ENCODE assay signal across 18 mouse cellular contexts in the genomic region with DNA sequence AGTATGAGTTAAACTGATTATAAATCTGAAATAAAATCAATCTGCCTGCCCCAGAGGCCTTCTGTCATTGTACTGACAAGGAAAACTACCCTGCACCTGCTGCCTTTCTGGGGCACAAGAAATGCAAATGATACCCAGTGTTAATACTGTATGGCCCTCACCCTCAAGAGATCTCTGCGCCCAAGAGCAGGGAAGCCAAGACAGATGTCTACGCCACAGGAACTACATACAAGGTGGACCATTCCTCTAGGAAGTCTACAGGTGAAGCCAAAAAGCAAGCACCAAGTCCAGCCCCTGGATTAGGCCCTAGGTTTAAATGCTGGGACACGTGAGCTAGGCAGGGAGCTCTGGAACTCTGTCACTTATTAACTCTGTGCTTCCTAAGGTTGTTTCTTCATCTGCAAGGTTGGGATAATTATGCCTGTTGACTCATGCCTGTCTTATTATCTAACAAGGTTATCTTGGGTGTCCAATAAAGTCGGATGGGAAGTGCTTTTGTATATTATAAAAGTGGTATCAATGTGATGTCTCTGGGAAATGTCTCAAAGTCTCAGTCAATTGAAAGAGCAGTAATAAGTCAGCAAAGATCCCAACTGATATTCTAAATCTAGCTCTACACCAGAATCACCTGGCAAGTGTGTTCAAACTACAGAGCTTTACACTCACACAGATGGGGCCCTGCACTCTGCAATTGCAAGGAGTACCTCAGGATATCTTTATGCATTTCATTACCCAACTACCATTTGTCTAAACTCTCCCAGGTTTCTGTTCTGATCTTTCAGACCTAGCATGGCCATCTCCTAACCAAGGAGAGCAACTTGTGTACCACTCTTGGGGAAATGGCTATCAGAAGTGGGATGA. TPM values are rescaled to one million over a fixed set of nuclear protein-coding genes. Genes with fewer than 3 reads are reported as not detected.
DNase-seq lines count a peak whose midpoint lies in the region; ATAC-seq and TF ChIP-seq lines count a peak whose summit lies in the region.
"Had no signal": no experiment of that assay in that cellular context is flagged by ENCODE, and none has a peak within 500 bp of the region (broad histone marks: within the 10 kb centered on the region; RNA-seq: fewer than 3 reads in every experiment).

No protein-coding gene starts in this region.

- no peak overlapping the region for H3K4me2 ChIP-seq in intestine, embryonic 14.5 days (ENCODE audit: low read length)
- no peak overlapping the region for H3K4me2 ChIP-seq in intestine, postnatal 0 days (replicated peaks; ENCODE audit: low read depth)
- no peak overlapping the region for H3K4me2 ChIP-seq in kidney, postnatal 0 days (ENCODE audit: low read length)
- peak overlapping the region; percentile 46 for H3K4me2 ChIP-seq in myocyte (ENCODE audit: low read depth)
- H3K4me2 ChIP-seq in forebrain, embryonic 12.5 days = no peak overlapping the region
- H3K4me2 ChIP-seq: midbrain, embryonic 12.5 days had no signal

- H3K4me3 ChIP-seq in intestine, embryonic 14.5 days (ENCODE audit: low read depth, low read length) = no peak overlapping the region
- H3K4me3 ChIP-seq in intestine, postnatal 0 days (ENCODE audit: low read depth, low read length) = no peak overlapping the region
- H3K4me3 ChIP-seq in kidney, postnatal 0 days (replicated peaks; ENCODE audit: low read depth, low read length) = no peak overlapping the region
- H3K4me3 ChIP-seq in myocyte = no peak overlapping the region
- H3K4me3 ChIP-seq in forebrain, embryonic 12.5 days (replicated peaks) = no peak overlapping the region
- H3K4me3 ChIP-seq: heart, adult 2 months; limb, embryonic 10.5 days; midbrain, embryonic 12.5 days had no signal

- H3K36me3 ChIP-seq in intestine, embryonic 14.5 days (ENCODE audit: control insufficient read depth, insufficient read depth, low read length) = peaks cover 19% of the 10 kb centered on the region
- peaks cover 29% of the 10 kb centered on the region for H3K36me3 ChIP-seq in intestine, postnatal 0 days (ENCODE audit: control insufficient read depth, insufficient read depth)
- 0 out of 2 replicates have a peak, but pooled peaks cover 4% of the 10 kb centered on the region for H3K36me3 ChIP-seq in kidney, postnatal 0 days (ENCODE audit: insufficient read depth, low read length)
- no peaks in the 10 kb centered on the region for H3K36me3 ChIP-seq in myocyte (ENCODE audit: control insufficient read depth, insufficient read depth)
- H3K36me3 ChIP-seq in forebrain, embryonic 12.5 days (replicated peaks) = peaks cover 4% of the 10 kb centered on the region; the same call in 1 of the 2 replicates
- H3K36me3 ChIP-seq: limb, embryonic 10.5 days had no signal

- no peaks in the 10 kb centered on the region for H3K9me3 ChIP-seq in intestine, embryonic 14.5 days (ENCODE audit: control insufficient read depth, low read length)
- no peaks in the 10 kb centered on the region for H3K9me3 ChIP-seq in intestine, postnatal 0 days (ENCODE audit: control insufficient read depth)
- no peaks in the 10 kb centered on the region for H3K9me3 ChIP-seq in kidney, postnatal 0 days (replicated peaks; ENCODE audit: low read length)
- no peaks in the 10 kb centered on the region for H3K9me3 ChIP-seq in forebrain, embryonic 12.5 days
- H3K9me3 ChIP-seq: limb, embryonic 10.5 days; midbrain, embryonic 12.5 days had no signal

- H3ac ChIP-seq in myocyte (ENCODE audit: control insufficient read depth, insufficient read length) = no peak overlapping the region

- no peak for TF ChIP-seq POLR2A in myocyte (IDR thresholded peaks at IDR 0.05; ENCODE audit: insufficient read length, low read depth)

- H3K79me2 ChIP-seq in myocyte (ENCODE audit: control insufficient read depth, insufficient read depth) = no peaks in the 10 kb centered on the region

- ATAC-seq in intestine, embryonic 14.5 days (replicated peaks; ENCODE audit: low FRiP score, low TSS enrichment, low read depth) = 0 out of 2 replicates have a peak, but pooled peaks have one; percentile 48
- peak; percentile 72 for ATAC-seq in intestine, postnatal 0 days
- peak; percentile 56 for ATAC-seq in kidney, postnatal 0 days (replicated peaks; ENCODE audit: low FRiP score, low read depth)
- ATAC-seq in forebrain, embryonic 12.5 days (ENCODE audit: low FRiP score) = no peak
- ATAC-seq: CD4-positive, CD25-positive, alpha-beta regulatory T cell, adult 4 months; forebrain, embryonic 14.5 days; hindbrain, postnatal 0 days had no signal

- peaks cover 10% of the 10 kb centered on the region for H3K4me1 ChIP-seq in intestine, embryonic 14.5 days (replicated peaks; ENCODE audit: control insufficient read depth, insufficient read depth, low read length)
- H3K4me1 ChIP-seq in intestine, postnatal 0 days (replicated peaks; ENCODE audit: control insufficient read depth, insufficient read depth, low read length) = peaks cover 24% of the 10 kb centered on the region
- peaks cover 8% of the 10 kb centered on the region; the same call in 1 of the 2 replicates for H3K4me1 ChIP-seq in kidney, postnatal 0 days (replicated peaks; ENCODE audit: insufficient read depth, low read length)
- no peaks in the 10 kb centered on the region for H3K4me1 ChIP-seq in forebrain, embryonic 12.5 days
- H3K4me1 ChIP-seq: limb, embryonic 10.5 days; midbrain, embryonic 12.5 days had no signal

- 79% methylated on average over 4 of the region's 4 CpGs for WGBS in intestine, embryonic 14.5 days
- 41% methylated on average over 4 of the region's 4 CpGs for WGBS in intestine, postnatal 0 days
- WGBS in kidney, postnatal 0 days = 63% methylated on average over 4 of the region's 4 CpGs
- 90% methylated on average over 4 of the region's 4 CpGs for WGBS in forebrain, embryonic 12.5 days

- H3K27me3 ChIP-seq in intestine, embryonic 14.5 days (replicated peaks; ENCODE audit: control insufficient read depth, insufficient read depth, low read length) = no peaks in the 10 kb centered on the region
- no peaks in the 10 kb centered on the region for H3K27me3 ChIP-seq in intestine, postnatal 0 days (replicated peaks; ENCODE audit: control insufficient read depth, insufficient read depth, low read length)
- H3K27me3 ChIP-seq in kidney, postnatal 0 days (ENCODE audit: insufficient read depth, low read length) = no peaks in the 10 kb centered on the region
- H3K27me3 ChIP-seq in myocyte (ENCODE audit: control insufficient read depth, insufficient read depth, insufficient read length) = no peaks in the 10 kb centered on the region
- no peaks in the 10 kb centered on the region for H3K27me3 ChIP-seq in forebrain, embryonic 12.5 days
- H3K27me3 ChIP-seq: midbrain, embryonic 12.5 days had no signal

- H3K27ac ChIP-seq in intestine, embryonic 14.5 days (ENCODE audit: low read depth) = peak overlapping the region; percentile 29; the same call in 1 of the 2 replicates
- peak overlapping the region; percentile 67 for H3K27ac ChIP-seq in intestine, postnatal 0 days (ENCODE audit: low read depth, low read length)
- peak overlapping the region; percentile 42 for H3K27ac ChIP-seq in kidney, postnatal 0 days
- no peak overlapping the region for H3K27ac ChIP-seq in forebrain, embryonic 12.5 days
- H3K27ac ChIP-seq: heart, adult 2 months; hindbrain, postnatal 0 days; limb, embryonic 10.5 days; midbrain, embryonic 12.5 days had no signal

- DNase-seq in intestine, embryonic 14.5 days (ENCODE audit: low spot score) = peak; percentile 55
- DNase-seq in kidney, postnatal 0 days (ENCODE audit: low spot score) = peak; percentile 51
- DNase-seq in gastrocnemius, postnatal 4 days (ENCODE audit: low spot score in 2 of 2) = no peak
- DNase-seq in lung, postnatal 25 days (ENCODE audit: low spot score) = no peak
- DNase-seq: adrenal gland, postnatal 25 days; cerebellum, adult 9-11 months; embryo, embryonic 11 days; lung, postnatal 36 days; thymus, adult 2 months had no signal

- no peak overlapping the region for H3K9ac ChIP-seq in intestine, embryonic 14.5 days (ENCODE audit: low read length)
- no peak overlapping the region for H3K9ac ChIP-seq in intestine, postnatal 0 days (ENCODE audit: low read depth, low read length)
- no peak overlapping the region for H3K9ac ChIP-seq in kidney, postnatal 0 days (ENCODE audit: low read depth, low read length)
- no peak overlapping the region for H3K9ac ChIP-seq in forebrain, embryonic 12.5 days
- H3K9ac ChIP-seq: midbrain, embryonic 12.5 days had no signal

- TF ChIP-seq CTCF in intestine, postnatal 0 days (IDR thresholded peaks at IDR 0.05; ENCODE audit: low read depth) = no peak
- no peak for TF ChIP-seq CTCF in kidney, postnatal 0 days (IDR thresholded peaks at IDR 0.05; ENCODE audit: low read depth)

TF ChIP-seq in myocyte, 11 proteins besides CTCF, POLR2A, EP300 and RAD21:
- TF ChIP-seq SRF (IDR thresholded peaks at IDR 0.05; ENCODE audit: control insufficient read depth, insufficient read length, low read depth) = no peak
- no peak for TF ChIP-seq CEBPB (IDR thresholded peaks at IDR 0.05; ENCODE audit: insufficient read depth, poor library complexity, severe bottlenecking)

RNA-seq across cellular contexts. Expression of a gene that starts 36.9 kb away (rescaled TPM):
- 376 and 391 TPM in 2 replicates for polyA plus RNA-seq in intestine, embryonic 14.5 days (2014; fragmentation: Nextera tagmentation; extraction: Ambion mirVana)
- 1,986 and 2,053 TPM in 2 replicates for polyA plus RNA-seq in intestine, postnatal 0 days (2015; fragmentation: Nextera tagmentation; extraction: Ambion mirVana)
- polyA plus RNA-seq in kidney, postnatal 0 days (2015; fragmentation: Nextera tagmentation; extraction: Ambion mirVana) = 1,132 and 1,149 TPM in 2 replicates
- 150 TPM for polyA plus RNA-seq in myocyte (2012; fragmentation: generic; extraction: Trizol)
- polyA plus RNA-seq in forebrain, embryonic 12.5 days (2016; fragmentation: Nextera tagmentation; extraction: Ambion mirVana) = 259 and 279 TPM in 2 replicates
- 100 to 1,000 TPM; 145 to 155 TPM for total RNA-seq in gastrocnemius, postnatal 4 days (2021)

Comparison
In these comparisons a context has a peak if more than half of its experiments do, and no peak if none do; other contexts are left out.
1. DNase-seq: peak in intestine, embryonic 14.5 days (single experiment) and kidney, postnatal 0 days (single experiment); none in gastrocnemius, postnatal 4 days (0 of 2) and lung, postnatal 25 days (single experiment).